Mouse (Mus musculus) myocyte (in vitro differentiated cells): ENCODE measurements at regions not wholly inside any gene's neighbourhood (a gene's known extent, or its start where the extent isn't known, plus 50 kb on each side); places are given as distances from the start of the nearest gene placed in this dataset.

Source experiments
- H3K27me3 ChIP-seq: one replicate; pipeline ENCODE4 v1.6.1; 2011; ENCODE audit not compliant: control insufficient read depth, insufficient read depth, insufficient read length
- H3K36me3 ChIP-seq: one replicate; pipeline ENCODE4 v1.6.1; 2011; ENCODE audit not compliant: control insufficient read depth, insufficient read depth
- H3K4me2 ChIP-seq: one replicate; pipeline ENCODE4 v1.6.1; 2011; ENCODE audit warnings: low read depth, control low read depth
- H3K4me3 ChIP-seq: one replicate; pipeline ENCODE4 v1.5.1; 2011; ENCODE audit warnings: mild to moderate bottlenecking, control low read depth, moderate library complexity
- H3K79me2 ChIP-seq: one replicate; pipeline ENCODE4 v1.6.1; 2011; ENCODE audit not compliant: control insufficient read depth, insufficient read depth
- H3ac ChIP-seq: one replicate; pipeline ENCODE4 v1.6.1; 2011; ENCODE audit not compliant: control insufficient read depth, insufficient read length
- CEBPB ChIP-seq: IDR thresholded peaks from 2 replicates; pipeline ENCODE4 v1.6.1; 2011; ENCODE audit warnings: mild to moderate bottlenecking, moderate library complexity; ENCODE audit not compliant: poor library complexity, insufficient read depth, severe bottlenecking
- E2F4 ChIP-seq: IDR thresholded peaks from one replicate; pipeline ENCODE4 v1.6.1; 2011; ENCODE audit warnings: mild to moderate bottlenecking, control low read depth, moderate library complexity; ENCODE audit not compliant: insufficient read depth
- MAX ChIP-seq: IDR thresholded peaks from one replicate; pipeline ENCODE4 v1.6.1; 2011; ENCODE audit warnings: low read depth, mild to moderate bottlenecking, control low read depth
- MYOD1 ChIP-seq, 3 experiments: IDR thresholded peaks; one replicate each; pipeline ENCODE4 v1.6.1; 2011; ENCODE audit warnings: control low read depth in 2 of 3, low read depth in 2 of 3, mild to moderate bottlenecking in 2 of 3, moderate library complexity in 1 of 3; ENCODE audit not compliant: insufficient read length in 2 of 3, control insufficient read depth in 1 of 3
- MYOG ChIP-seq, 3 experiments: IDR thresholded peaks; one replicate each; pipeline ENCODE4 v1.6.1; 2011; ENCODE audit warnings: control low read depth in 2 of 3, low read depth in 2 of 3, mild to moderate bottlenecking in 2 of 3; ENCODE audit not compliant: insufficient read length in 2 of 3, control insufficient read depth in 1 of 3, insufficient read depth in 1 of 3
- POLR2A ChIP-seq: IDR thresholded peaks from one replicate; pipeline ENCODE4 v1.6.1; 2011; ENCODE audit warnings: low read depth, mild to moderate bottlenecking, control low read depth, moderate library complexity; ENCODE audit not compliant: insufficient read length
- POLR2AphosphoS2 ChIP-seq: IDR thresholded peaks from one replicate; pipeline ENCODE4 v1.6.1; 2011; ENCODE audit warnings: low read depth, control low read depth; ENCODE audit not compliant: insufficient read length
- REST ChIP-seq: IDR thresholded peaks from one replicate; pipeline ENCODE4 v1.6.1; 2011; ENCODE audit warnings: mild to moderate bottlenecking, control low read depth, moderate library complexity; ENCODE audit not compliant: insufficient read depth, insufficient read length
- SRF ChIP-seq: IDR thresholded peaks from one replicate; pipeline ENCODE4 v1.6.1; 2011; ENCODE audit warnings: low read depth; ENCODE audit not compliant: control insufficient read depth, insufficient read length
- TCF12 ChIP-seq: IDR thresholded peaks from one replicate; pipeline ENCODE4 v1.6.1; 2011; ENCODE audit warnings: mild to moderate bottlenecking, control low read depth; ENCODE audit not compliant: poor library complexity, insufficient read depth, severe bottlenecking
- TCF3 ChIP-seq: IDR thresholded peaks from one replicate; pipeline ENCODE4 v1.6.1; 2011; ENCODE audit warnings: low read depth, control low read depth; ENCODE audit not compliant: insufficient read length
- USF1 ChIP-seq: IDR thresholded peaks from one replicate; pipeline ENCODE4 v1.6.1; 2011; ENCODE audit warnings: low read depth, mild to moderate bottlenecking, control low read depth, moderate library complexity

GRCm38 (mm10) chr16:5538836-5539510 lies 283.2 kb upstream of the Eef2kmt start:
- H3K4me2 ChIP-seq: no peak overlapping the region
- TF ChIP-seq TCF12: no peak
- TF ChIP-seq MAX: no peak
- TF ChIP-seq MYOG (IDR thresholded peaks at IDR 0.05; ENCODE audit: control insufficient read depth in 1 of 3, insufficient read depth in 1 of 3, insufficient read length in 2 of 3, low read depth in 2 of 3): no peak
- TF ChIP-seq USF1: no peak
- TF ChIP-seq SRF: no peak
- TF ChIP-seq POLR2A: no peak
- TF ChIP-seq MYOD1 (IDR thresholded peaks at IDR 0.05; ENCODE audit: control insufficient read depth in 1 of 3, insufficient read length in 2 of 3, low read depth in 2 of 3): no peak
- TF ChIP-seq CEBPB: no peak
- TF ChIP-seq E2F4: no peak
- TF ChIP-seq TCF3: no peak
- no peak for TF ChIP-seq REST
- TF ChIP-seq POLR2AphosphoS2: no peak
- no peak overlapping the region for H3ac ChIP-seq
- H3K79me2 ChIP-seq: no peaks in the 10 kb centered on the region
- no peaks in the 10 kb centered on the region for H3K36me3 ChIP-seq
- H3K27me3 ChIP-seq: no peaks in the 10 kb centered on the region
- no peak overlapping the region for H3K4me3 ChIP-seq

- Histone ChIP-seq H3K27me3 (no peaks in the 10 kb centered on the region), H3K36me3 (no peaks in the 10 kb centered on the region), H3ac (no peak overlapping the region), H3K4me3 (no peak overlapping the region), H3K4me2 (no peak overlapping the region), H3K79me2 (no peaks in the 10 kb centered on the region)
- TF ChIP-seq TCF12 (no peak), REST (no peak), SRF (no peak), E2F4 (no peak), MYOG (IDR thresholded peaks at IDR 0.05; ENCODE audit: control insufficient read depth in 1 of 3, insufficient read depth in 1 of 3, insufficient read length in 2 of 3, low read depth in 2 of 3) (no peak), POLR2AphosphoS2 (no peak), MAX (no peak), POLR2A (no peak), MYOD1 (IDR thresholded peaks at IDR 0.05; ENCODE audit: control insufficient read depth in 1 of 3, insufficient read length in 2 of 3, low read depth in 2 of 3) (no peak), USF1 (no peak)
Measured at GRCm38 (mm10) chr16:5537286-5538204, 281.8 kb upstream of the Eef2kmt start.

GRCm38 (mm10) chr16:5536515-5536972 lies 280.8 kb upstream of the Eef2kmt start:
- no peak overlapping the region for H3K4me2 ChIP-seq

GRCm38 (mm10) chr16:5535414-5535813 lies 279.6 kb upstream of the Eef2kmt start:
- H3K79me2 ChIP-seq: no peaks in the 10 kb centered on the region
- no peak overlapping the region for H3K4me3 ChIP-seq
- no peak for TF ChIP-seq TCF3
- TF ChIP-seq MAX: no peak
- TF ChIP-seq USF1: no peak
- no peak for TF ChIP-seq SRF
- no peak for TF ChIP-seq E2F4
- TF ChIP-seq REST: no peak
- TF ChIP-seq POLR2AphosphoS2: no peak
- no peak for TF ChIP-seq CEBPB
- TF ChIP-seq POLR2A: no peak
- H3ac ChIP-seq: no peak overlapping the region
- H3K27me3 ChIP-seq: no peaks in the 10 kb centered on the region
- H3K36me3 ChIP-seq: no peaks in the 10 kb centered on the region
- H3K4me2 ChIP-seq: no peak overlapping the region

More at GRCm38 (mm10) chr16:5536515-5536972, 280.8 kb upstream of the Eef2kmt start:
- H3K36me3 ChIP-seq: no peaks in the 10 kb centered on the region
- no peak for TF ChIP-seq REST
- TF ChIP-seq TCF12: no peak
- TF ChIP-seq POLR2A: no peak
- no peak for TF ChIP-seq POLR2AphosphoS2
- no peak for TF ChIP-seq MYOD1 (IDR thresholded peaks at IDR 0.05; ENCODE audit: control insufficient read depth in 1 of 3, insufficient read length in 2 of 3, low read depth in 2 of 3)
- no peak for TF ChIP-seq TCF3
- no peak for TF ChIP-seq USF1
- TF ChIP-seq SRF: no peak
- no peak for TF ChIP-seq E2F4
- TF ChIP-seq MAX: no peak
- TF ChIP-seq CEBPB: no peak
- TF ChIP-seq MYOG (IDR thresholded peaks at IDR 0.05; ENCODE audit: control insufficient read depth in 1 of 3, insufficient read depth in 1 of 3, insufficient read length in 2 of 3, low read depth in 2 of 3): no peak
- H3ac ChIP-seq: no peak overlapping the region
- no peaks in the 10 kb centered on the region for H3K27me3 ChIP-seq
- no peak overlapping the region for H3K4me3 ChIP-seq
- no peaks in the 10 kb centered on the region for H3K79me2 ChIP-seq
